Mouse (Mus musculus): ENCODE measurements at regions not wholly inside any gene's neighbourhood (a gene's known extent, or its start where the extent isn't known, plus 50 kb on each side); places are given as distances from the start of the nearest gene placed in this dataset.
"Not testable (repeated sequence)": the region's sequence is repeated elsewhere in the genome, so short reads cannot be mapped to it uniquely, and the experiment has no call there.

- Histone ChIP-seq H3K9me3 (no peaks in the 10 kb centered on the region), H3K27ac (no peak overlapping the region), H3K4me3 (no peak overlapping the region), H3K4me1 (no peaks in the 10 kb centered on the region), H3K36me3 (no peaks in the 10 kb centered on the region), H3K27me3 (ENCODE audit: insufficient read depth, poor library complexity, severe bottlenecking) (no peaks in the 10 kb centered on the region)
- WGBS, result 13% methylated on average over 1 of the region's 1 CpGs
- DNase-seq (ENCODE audit: low spot score), result no peak
These were observed 100.0 kb downstream of the Wdr20rt start for GRCm38 (mm10) chr12:65325347-65325746.

GRCm38 (mm10) chr12:65328532-65328931 lies 103.2 kb downstream of the Wdr20rt start:
- H3K4me1 ChIP-seq, result no peaks in the 10 kb centered on the region
- H3K4me3 ChIP-seq, result no peak overlapping the region
- H3K27ac ChIP-seq, result no peak overlapping the region
- H3K9me3 ChIP-seq, result no peaks in the 10 kb centered on the region
- H3K27me3 ChIP-seq (ENCODE audit: insufficient read depth, poor library complexity, severe bottlenecking), result no peaks in the 10 kb centered on the region
- 82% methylated on average over 5 of the region's 5 CpGs for whole genome bisulfite sequencing
- DNase-seq (ENCODE audit: low spot score), result no peak
- H3K36me3 ChIP-seq, result no peaks in the 10 kb centered on the region

GRCm38 (mm10) chr12:65329678-65330077 lies 104.4 kb downstream of the Wdr20rt start:
- H3K9me3 ChIP-seq, result no peaks in the 10 kb centered on the region
- no peak overlapping the region for H3K4me3 ChIP-seq
- H3K36me3 ChIP-seq, result no peaks in the 10 kb centered on the region
- DNase-seq (ENCODE audit: low spot score), result no peak
- H3K4me1 ChIP-seq, result no peaks in the 10 kb centered on the region
- H3K27ac ChIP-seq, result no peak overlapping the region
- no peaks in the 10 kb centered on the region for H3K27me3 ChIP-seq (ENCODE audit: insufficient read depth, poor library complexity, severe bottlenecking)

GRCm38 (mm10) chr12:65340009-65340408 lies 114.7 kb downstream of the Wdr20rt start:
- Histone ChIP-seq H3K27me3 (ENCODE audit: insufficient read depth, poor library complexity, severe bottlenecking) (no peaks in the 10 kb centered on the region), H3K27ac (no peak overlapping the region), H3K9me3 (no peaks in the 10 kb centered on the region), H3K4me1 (no peaks in the 10 kb centered on the region), H3K4me3 (no peak overlapping the region), H3K36me3 (no peaks in the 10 kb centered on the region)
- DNase-seq (ENCODE audit: low spot score), result no peak
- WGBS, result 45% methylated on average over 2 of the region's 2 CpGs

- no peaks in the 10 kb centered on the region for H3K9me3 ChIP-seq
- no peak for DNase-seq (ENCODE audit: low spot score)
- 58% methylated on average over 1 of the region's 1 CpGs for WGBS
- H3K27me3 ChIP-seq (ENCODE audit: insufficient read depth, poor library complexity, severe bottlenecking), result no peaks in the 10 kb centered on the region
- H3K4me1 ChIP-seq, result no peaks in the 10 kb centered on the region
- H3K36me3 ChIP-seq, result no peaks in the 10 kb centered on the region
- H3K27ac ChIP-seq, result no peak overlapping the region
- no peak overlapping the region for H3K4me3 ChIP-seq
These were observed 121.9 kb downstream of the Wdr20rt start for GRCm38 (mm10) chr12:65347251-65347650.

GRCm38 (mm10) chr12:65349535-65349934 lies 124.2 kb downstream of the Wdr20rt start:
- no peak for DNase-seq (ENCODE audit: low spot score)
- H3K4me3 ChIP-seq, result no peak overlapping the region

GRCm38 (mm10) chr12:65364179-65364578 lies 138.9 kb downstream of the Wdr20rt start:
- H3K4me3 ChIP-seq, result no peak overlapping the region
- WGBS, result 64% methylated on average over 4 of the region's 4 CpGs
- no peaks in the 10 kb centered on the region for H3K9me3 ChIP-seq
- no peaks in the 10 kb centered on the region for H3K36me3 ChIP-seq
- H3K27ac ChIP-seq, result no peak overlapping the region
- no peaks in the 10 kb centered on the region for H3K4me1 ChIP-seq
- no peaks in the 10 kb centered on the region for H3K27me3 ChIP-seq (ENCODE audit: insufficient read depth, poor library complexity, severe bottlenecking)
- no peak for DNase-seq (ENCODE audit: low spot score)

More at GRCm38 (mm10) chr12:65349535-65349934, 124.2 kb downstream of the Wdr20rt start:
- 79% methylated on average over 4 of the region's 4 CpGs for WGBS
- Histone ChIP-seq H3K27me3 (ENCODE audit: insufficient read depth, poor library complexity, severe bottlenecking) (no peaks in the 10 kb centered on the region), H3K4me1 (no peaks in the 10 kb centered on the region), H3K9me3 (no peaks in the 10 kb centered on the region), H3K36me3 (no peaks in the 10 kb centered on the region), H3K27ac (no peak overlapping the region)

GRCm38 (mm10) chr12:65367334-65367733 lies 142.0 kb downstream of the Wdr20rt start:
- Histone ChIP-seq H3K4me1 (no peaks in the 10 kb centered on the region), H3K36me3 (no peaks in the 10 kb centered on the region), H3K27me3 (ENCODE audit: insufficient read depth, poor library complexity, severe bottlenecking) (no peaks in the 10 kb centered on the region), H3K4me3 (no peak overlapping the region), H3K9me3 (no peaks in the 10 kb centered on the region), H3K27ac (no peak overlapping the region)
- 58% methylated on average over 4 of the region's 4 CpGs for WGBS
- no peak for DNase-seq (ENCODE audit: low spot score)

GRCm38 (mm10) chr12:65367866-65368419 lies 142.6 kb downstream of the Wdr20rt start:
- WGBS, result 51% methylated on average over 1 of the region's 1 CpGs
- DNase-seq (ENCODE audit: low spot score), result no peak
- H3K4me1 ChIP-seq, result no peaks in the 10 kb centered on the region

GRCm38 (mm10) chr12:65371650-65372049 lies 146.3 kb downstream of the Wdr20rt start:
- Histone ChIP-seq H3K4me1 (no peaks in the 10 kb centered on the region), H3K36me3 (no peaks in the 10 kb centered on the region), H3K27ac (no peak overlapping the region), H3K27me3 (ENCODE audit: insufficient read depth, poor library complexity, severe bottlenecking) (no peaks in the 10 kb centered on the region), H3K9me3 (no peaks in the 10 kb centered on the region), H3K4me3 (no peak overlapping the region)
- no peak for DNase-seq (ENCODE audit: low spot score)
- 81% methylated on average over 2 of the region's 2 CpGs for WGBS

More at GRCm38 (mm10) chr12:65367866-65368419, 142.6 kb downstream of the Wdr20rt start:
- Histone ChIP-seq H3K27me3 (ENCODE audit: insufficient read depth, poor library complexity, severe bottlenecking) (no peaks in the 10 kb centered on the region), H3K4me3 (no peak overlapping the region), H3K36me3 (no peaks in the 10 kb centered on the region), H3K9me3 (no peaks in the 10 kb centered on the region), H3K27ac (no peak overlapping the region)

- 68% methylated on average over 1 of the region's 1 CpGs for WGBS
- Histone ChIP-seq H3K4me1 (no peaks in the 10 kb centered on the region), H3K9me3 (no peaks in the 10 kb centered on the region), H3K4me3 (no peak overlapping the region), H3K27ac (no peak overlapping the region), H3K27me3 (ENCODE audit: insufficient read depth, poor library complexity, severe bottlenecking) (no peaks in the 10 kb centered on the region), H3K36me3 (no peaks in the 10 kb centered on the region)
- DNase-seq (ENCODE audit: low spot score), result no peak
These were observed 154.0 kb downstream of the Wdr20rt start for GRCm38 (mm10) chr12:65379321-65379720.

- no peaks in the 10 kb centered on the region for H3K9me3 ChIP-seq
- no peak overlapping the region for H3K4me3 ChIP-seq
- H3K27me3 ChIP-seq (ENCODE audit: insufficient read depth, poor library complexity, severe bottlenecking), result no peaks in the 10 kb centered on the region
- H3K27ac ChIP-seq, result no peak overlapping the region
- H3K36me3 ChIP-seq, result no peaks in the 10 kb centered on the region
- 0 out of 2 replicates have a peak, but pooled peaks cover 4% of the 10 kb centered on the region for H3K4me1 ChIP-seq
- no peak for DNase-seq (ENCODE audit: low spot score)
- WGBS, result 55% methylated on average over 5 of the region's 5 CpGs
These were observed 156.9 kb downstream of the Wdr20rt start for GRCm38 (mm10) chr12:65382118-65382791.

- not testable (repeated sequence) for H3K27ac ChIP-seq; H3K9me3 ChIP-seq; H3K27me3 ChIP-seq (ENCODE audit: insufficient read depth, poor library complexity, severe bottlenecking); DNase-seq (ENCODE audit: low spot score); H3K36me3 ChIP-seq; H3K4me1 ChIP-seq; H3K4me3 ChIP-seq
- 89% methylated on average over 11 of the region's 11 CpGs for WGBS
These were observed 157.5 kb downstream of the Wdr20rt start for GRCm38 (mm10) chr12:65382796-65383195.

Measured in heart, embryonic 10.5 days (tissue).